Mouse (Mus musculus): ENCODE results near the gene Arhgap44.
A peak's percentile ranks its signal among the peaks of the same experiment; 100 is the strongest.

Gene Arhgap44

GRCm38 (mm10) chr11:65001729-65002128, 161.0 kb downstream of the Arhgap44 start:
- DNase-seq = peak; percentile 50 to 57

GRCm38 (mm10) chr11:64999685-65000084, 163.1 kb downstream of the Arhgap44 start:
- peak in 1 of 2 experiments; percentile 22 for DNase-seq

- DNase-seq = peak in 1 of 2 experiments; percentile 34
These were observed 164.3 kb downstream of the Arhgap44 start for GRCm38 (mm10) chr11:64998439-64998838.

GRCm38 (mm10) chr11:64988556-64988955, 174.2 kb downstream of the Arhgap44 start:
- DNase-seq = no peak

GRCm38 (mm10) chr11:64979489-64979845, 183.3 kb downstream of the Arhgap44 start:
- no peak for DNase-seq

- peak; percentile 98 for DNase-seq
These were observed 183.9 kb downstream of the Arhgap44 start, which contains the start of gene Elac2 for GRCm38 (mm10) chr11:64978720-64979488. TSS of gene Elac2 (plus strand) at chr11:64979038.

GRCm38 (mm10) chr11:64972418-64972817, 190.3 kb downstream of the Arhgap44 start:
- DNase-seq = no peak

GRCm38 (mm10) chr11:64971471-64971988, 191.2 kb downstream of the Arhgap44 start:
- no peak for DNase-seq

- peak in 1 of 2 experiments; percentile 17 for DNase-seq
These were observed 193.8 kb downstream of the Arhgap44 start for GRCm38 (mm10) chr11:64968939-64969342.

GRCm38 (mm10) chr11:64968507-64968906, 194.3 kb downstream of the Arhgap44 start:
- DNase-seq = peak; percentile 90

GRCm38 (mm10) chr11:64962629-64963028, 200.1 kb downstream of the Arhgap44 start:
- DNase-seq = no peak

GRCm38 (mm10) chr11:64956962-64957729, 205.6 kb downstream of the Arhgap44 start:
- DNase-seq = peak in 1 of 2 experiments; percentile 18
